Mouse (Mus musculus): ENCODE results near the gene Cct5.

Cct5 gene

GRCm38 (mm10) chr15:31601646-31602374 lies at the start of gene Cct5, which contains the start of gene Fam173b:
Cct5 (minus strand) TSS chr15:31601804.
Fam173b (plus strand) TSS chr15:31601852.
- peak; percentile 97 for DNase-seq (ENCODE audit: low spot score)

GRCm38 (mm10) chr15:31650821-31651220 lies 49.2 kb upstream of the Cct5 start:
- no peak for DNase-seq (ENCODE audit: low spot score)

GRCm38 (mm10) chr15:31649691-31650090 lies 48.1 kb upstream of the Cct5 start:
- DNase-seq (ENCODE audit: low spot score) = no peak

- no peak for DNase-seq (ENCODE audit: low spot score)
These were observed 46.4 kb upstream of the Cct5 start for GRCm38 (mm10) chr15:31647851-31648569.

GRCm38 (mm10) chr15:31647225-31647624 lies 45.6 kb upstream of the Cct5 start:
- DNase-seq (ENCODE audit: low spot score) = no peak

GRCm38 (mm10) chr15:31636091-31636595 lies 34.5 kb upstream of the Cct5 start:
- no peak for DNase-seq (ENCODE audit: low spot score)

GRCm38 (mm10) chr15:31634582-31634981 lies 33.0 kb upstream of the Cct5 start:
- DNase-seq (ENCODE audit: low spot score) = no peak

- DNase-seq (ENCODE audit: low spot score) = no peak
These were observed 30.9 kb upstream of the Cct5 start for GRCm38 (mm10) chr15:31632478-31632877.

GRCm38 (mm10) chr15:31631396-31631858 lies 29.8 kb upstream of the Cct5 start:
- DNase-seq (ENCODE audit: low spot score) = no peak

GRCm38 (mm10) chr15:31629556-31629955 lies 28.0 kb upstream of the Cct5 start:
- no peak for DNase-seq (ENCODE audit: low spot score)

- no peak for DNase-seq (ENCODE audit: low spot score)
These were observed 26.6 kb upstream of the Cct5 start for GRCm38 (mm10) chr15:31628180-31628579.

- no peak for DNase-seq (ENCODE audit: low spot score)
These were observed 25.9 kb upstream of the Cct5 start for GRCm38 (mm10) chr15:31627277-31628154.

- no peak for DNase-seq (ENCODE audit: low spot score)
These were observed 17.9 kb upstream of the Cct5 start for GRCm38 (mm10) chr15:31619521-31619920.

GRCm38 (mm10) chr15:31617261-31617660 lies 15.7 kb upstream of the Cct5 start:
- no peak for DNase-seq (ENCODE audit: low spot score)

GRCm38 (mm10) chr15:31614666-31615065 lies 13.1 kb upstream of the Cct5 start:
- no peak for DNase-seq (ENCODE audit: low spot score)

GRCm38 (mm10) chr15:31613826-31614453 lies 12.3 kb upstream of the Cct5 start:
- DNase-seq (ENCODE audit: low spot score) = no peak

GRCm38 (mm10) chr15:31611976-31612375 lies 10.4 kb upstream of the Cct5 start:
- DNase-seq (ENCODE audit: low spot score) = no peak

GRCm38 (mm10) chr15:31611027-31611426 lies 9.4 kb upstream of the Cct5 start:
- no peak for DNase-seq (ENCODE audit: low spot score)

GRCm38 (mm10) chr15:31606821-31607220 lies 5.2 kb upstream of the Cct5 start:
- DNase-seq (ENCODE audit: low spot score) = peak; percentile 36

GRCm38 (mm10) chr15:31603113-31603512 lies 1.5 kb upstream of the Cct5 start:
- DNase-seq (ENCODE audit: low spot score) = no peak

- DNase-seq (ENCODE audit: low spot score) = peak; percentile 49
These were observed 822 bp upstream of the Cct5 start for GRCm38 (mm10) chr15:31602426-31602825.

- DNase-seq (ENCODE audit: low spot score) = peak; percentile 18
These were observed 342 bp downstream of the Cct5 start for GRCm38 (mm10) chr15:31601279-31601645.

Data from urinary bladder, postnatal 14 days (tissue).